Mouse (Mus musculus): Measurements from ENCODE around the gene Stpg3. TPM values are rescaled to one million over a fixed set of nuclear protein-coding genes. Genes with fewer than 3 reads are reported as not detected.

Stpg3 gene
- polyA plus RNA-seq, 1 experiment, result not detected

DNA sequence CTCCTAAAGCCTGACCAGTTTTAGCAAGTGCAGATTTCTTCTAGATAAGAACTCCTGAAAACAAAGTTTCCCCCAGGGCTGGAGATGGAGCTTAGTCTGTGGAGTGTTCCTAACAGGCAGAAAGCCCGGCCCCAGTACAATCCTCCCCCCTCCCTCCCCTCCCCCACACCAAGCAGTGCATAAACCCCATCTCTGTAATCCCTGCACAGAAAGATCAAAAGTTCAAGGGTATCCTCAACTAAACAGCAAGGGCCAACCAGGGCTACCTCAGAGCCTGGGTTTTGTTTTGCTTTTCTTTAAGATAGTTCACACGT is 45.8 kb downstream of the Stpg3 start:
- no peak overlapping the region for H3K9ac ChIP-seq (ENCODE audit: low read depth, poor library complexity, severe bottlenecking)
- H3K4me1 ChIP-seq (ENCODE audit: control insufficient read depth, insufficient read depth, low read length), result peaks cover 2% of the 10 kb centered on the region
- H3K36me3 ChIP-seq (ENCODE audit: control insufficient read depth, insufficient read depth, low read length, poor library complexity, severe bottlenecking), result no peaks in the 10 kb centered on the region
- no peaks in the 10 kb centered on the region for H3K9me3 ChIP-seq (replicated peaks; ENCODE audit: control insufficient read depth, insufficient read depth, low read length, poor library complexity, severe bottlenecking)
- no peak overlapping the region for H3K27ac ChIP-seq (ENCODE audit: insufficient read depth, low read length)
- no peak for TF ChIP-seq POLR2A (IDR thresholded peaks at IDR 0.05; ENCODE audit: insufficient read depth, low read length)
- TF ChIP-seq CTCF (IDR thresholded peaks at IDR 0.05; ENCODE audit: low read depth, low read length), result no peak
- no peak for TF ChIP-seq EP300 (IDR thresholded peaks at IDR 0.05; ENCODE audit: insufficient read depth, low read depth, low read length)
- no peaks in the 10 kb centered on the region for H3K27me3 ChIP-seq (ENCODE audit: control insufficient read depth, insufficient read depth, low read length, poor library complexity, severe bottlenecking)
- no peak overlapping the region for H3K4me3 ChIP-seq (ENCODE audit: low read depth, low read length)

DNA sequence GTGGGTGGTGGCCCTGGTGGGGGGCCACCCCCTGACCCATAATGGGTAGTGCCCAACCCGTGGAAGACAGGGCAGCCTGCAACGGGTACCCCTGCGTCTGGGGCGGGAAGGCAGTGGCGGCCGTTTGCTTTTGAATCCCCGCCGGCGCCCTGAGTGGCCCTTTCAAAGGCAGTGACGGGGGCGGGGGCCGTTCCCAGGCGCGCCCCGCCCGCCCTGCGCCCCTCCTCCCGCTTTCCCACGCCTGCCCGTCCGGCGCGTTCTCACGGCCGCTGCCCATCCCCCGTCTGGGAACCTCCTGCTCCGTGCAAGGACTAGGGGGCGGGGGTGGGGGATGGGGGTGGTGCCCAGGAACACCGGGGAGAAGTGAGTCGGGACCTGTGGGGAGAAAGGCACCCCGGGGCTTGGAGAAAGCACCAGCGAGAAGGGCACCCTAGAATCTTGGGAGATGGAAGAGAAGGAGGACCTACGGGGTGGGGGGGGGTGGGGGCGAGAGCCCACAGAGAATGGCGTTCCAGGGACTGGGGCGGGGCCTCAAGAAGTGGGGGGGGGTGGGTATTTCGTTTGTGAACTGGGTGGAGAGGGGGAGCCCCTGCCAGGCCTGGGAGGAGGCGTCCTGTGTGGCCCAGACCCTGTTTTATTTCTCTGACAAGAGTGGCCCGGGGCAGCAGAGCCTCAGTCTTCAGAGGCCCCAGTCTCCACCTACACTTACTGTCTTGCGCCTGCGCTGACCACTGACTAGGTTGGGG is 46.3 kb downstream of the Stpg3 start:
- H3K9me3 ChIP-seq (replicated peaks; ENCODE audit: control insufficient read depth, insufficient read depth, low read length, poor library complexity, severe bottlenecking), result no peaks in the 10 kb centered on the region
- H3K4me3 ChIP-seq (ENCODE audit: low read depth, low read length), result peak overlapping the region; percentile 13; the same call in 1 of the 2 replicates
- no peaks in the 10 kb centered on the region for H3K36me3 ChIP-seq (ENCODE audit: control insufficient read depth, insufficient read depth, low read length, poor library complexity, severe bottlenecking)
- H3K4me1 ChIP-seq (ENCODE audit: control insufficient read depth, insufficient read depth, low read length), result peaks cover 3% of the 10 kb centered on the region
- no peaks in the 10 kb centered on the region for H3K27me3 ChIP-seq (ENCODE audit: control insufficient read depth, insufficient read depth, low read length, poor library complexity, severe bottlenecking)
- H3K27ac ChIP-seq (ENCODE audit: insufficient read depth, low read length), result no peak overlapping the region
- TF ChIP-seq POLR2A (IDR thresholded peaks at IDR 0.05; ENCODE audit: insufficient read depth, low read length), result no peak
- TF ChIP-seq CTCF (IDR thresholded peaks at IDR 0.05; ENCODE audit: low read depth, low read length), result no peak
- TF ChIP-seq EP300 (IDR thresholded peaks at IDR 0.05; ENCODE audit: insufficient read depth, low read depth, low read length), result no peak
- peak overlapping the region; percentile 25; the same call in 1 of the 2 replicates for H3K9ac ChIP-seq (ENCODE audit: low read depth, poor library complexity, severe bottlenecking)

GRCm38 (mm10) chr2:25167481-25167880 is 47.0 kb downstream of the Stpg3 start:
- Histone ChIP-seq H3K36me3 (ENCODE audit: control insufficient read depth, insufficient read depth, low read length, poor library complexity, severe bottlenecking) (no peaks in the 10 kb centered on the region), H3K9me3 (replicated peaks; ENCODE audit: control insufficient read depth, insufficient read depth, low read length, poor library complexity, severe bottlenecking) (no peaks in the 10 kb centered on the region), H3K4me3 (ENCODE audit: low read depth, low read length) (peak overlapping the region; percentile 13; the same call in 1 of the 2 replicates), H3K27me3 (ENCODE audit: control insufficient read depth, insufficient read depth, low read length, poor library complexity, severe bottlenecking) (no peaks in the 10 kb centered on the region), H3K9ac (ENCODE audit: low read depth, poor library complexity, severe bottlenecking) (peak overlapping the region; percentile 25; the same call in 1 of the 2 replicates), H3K27ac (ENCODE audit: insufficient read depth, low read length) (no peak overlapping the region), H3K4me1 (ENCODE audit: control insufficient read depth, insufficient read depth, low read length) (peaks cover 4% of the 10 kb centered on the region)
- TF ChIP-seq POLR2A (IDR thresholded peaks at IDR 0.05; ENCODE audit: insufficient read depth, low read length) (no peak), EP300 (IDR thresholded peaks at IDR 0.05; ENCODE audit: insufficient read depth, low read depth, low read length) (no peak), CTCF (IDR thresholded peaks at IDR 0.05; ENCODE audit: low read depth, low read length) (no peak)

Other genes starting within 250 kb of the Stpg3 start
- gene Mrpl41, start 239.5 kb downstream of the Stpg3 start, polyA plus RNA-seq (2011; ENCODE audit: insufficient read depth, insufficient read length, low read depth, missing spikeins), result 33.7 and 37.4 TPM in 2 replicates
- 16.2 and 20.1 TPM in 2 replicates for gene Pnpla7, start 238.6 kb downstream of the Stpg3 start, polyA plus RNA-seq (2011; ENCODE audit: insufficient read depth, insufficient read length, low read depth, missing spikeins)
- gene Nsmf, start 160.3 kb downstream of the Stpg3 start, polyA plus RNA-seq (2011; ENCODE audit: insufficient read depth, insufficient read length, low read depth, missing spikeins), result 11.3 and 14.9 TPM in 2 replicates
- not detected in 2 replicates for gene Entpd8, start 134.3 kb downstream of the Stpg3 start, polyA plus RNA-seq (2011; ENCODE audit: insufficient read depth, insufficient read length, low read depth, missing spikeins)
- gene Noxa1, start 119.5 kb downstream of the Stpg3 start, polyA plus RNA-seq (2011; ENCODE audit: insufficient read depth, insufficient read length, low read depth, missing spikeins), result not detected in 2 replicates
- gene Nrarp, start 33.9 kb downstream of the Stpg3 start, polyA plus RNA-seq (2011; ENCODE audit: insufficient read depth, insufficient read length, low read depth, missing spikeins), result 9.8 and 10.2 TPM in 2 replicates
- 4.5 and 6.9 TPM in 2 replicates for gene Tor4a, start 17.8 kb downstream of the Stpg3 start, polyA plus RNA-seq (2011; ENCODE audit: insufficient read depth, insufficient read length, low read depth, missing spikeins)
- gene Nelfb, start 3.1 kb downstream of the Stpg3 start, polyA plus RNA-seq (2011; ENCODE audit: insufficient read depth, insufficient read length, low read depth, missing spikeins), result 36.1 and 41.0 TPM in 2 replicates
- gene Fam166a, start 4.1 kb upstream of the Stpg3 start, polyA plus RNA-seq (2011; ENCODE audit: insufficient read depth, insufficient read length, low read depth, missing spikeins), result 1.8 TPM in 1 of 2 replicates, not detected in the other
- gene Tubb4b, start 10.1 kb upstream of the Stpg3 start, polyA plus RNA-seq (2011; ENCODE audit: insufficient read depth, insufficient read length, low read depth, missing spikeins), result 605 and 629 TPM in 2 replicates
- gene Slc34a3, start 19.7 kb upstream of the Stpg3 start, polyA plus RNA-seq (2011; ENCODE audit: insufficient read depth, insufficient read length, low read depth, missing spikeins), result 1.0 and 1.1 TPM in 2 replicates
- gene Rnf224, start 22.1 kb upstream of the Stpg3 start, polyA plus RNA-seq (2011; ENCODE audit: insufficient read depth, insufficient read length, low read depth, missing spikeins), result 0.55 TPM in 1 of 2 replicates, not detected in the other
- gene Rnf208, start 27.6 kb upstream of the Stpg3 start, polyA plus RNA-seq (2011; ENCODE audit: insufficient read depth, insufficient read length, low read depth, missing spikeins), result 7.3 and 11.3 TPM in 2 replicates
- gene Cysrt1, start 27.8 kb upstream of the Stpg3 start, polyA plus RNA-seq (2011; ENCODE audit: insufficient read depth, insufficient read length, low read depth, missing spikeins), result not detected in 2 replicates
- not detected in 2 replicates for gene AL732309.1, start 32.2 kb upstream of the Stpg3 start, polyA plus RNA-seq (2011; ENCODE audit: insufficient read depth, insufficient read length, low read depth, missing spikeins)
- gene Tmem203, start 40.8 kb upstream of the Stpg3 start, polyA plus RNA-seq (2011; ENCODE audit: insufficient read depth, insufficient read length, low read depth, missing spikeins), result 7.6 and 7.7 TPM in 2 replicates
- gene Tprn, start 48.0 kb upstream of the Stpg3 start, polyA plus RNA-seq (2011; ENCODE audit: insufficient read depth, insufficient read length, low read depth, missing spikeins), result 12.3 and 16.9 TPM in 2 replicates
- gene Ssna1, start 57.8 kb upstream of the Stpg3 start, polyA plus RNA-seq (2011; ENCODE audit: insufficient read depth, insufficient read length, low read depth, missing spikeins), result 47.4 and 49.1 TPM in 2 replicates
- gene Anapc2, start 57.8 kb upstream of the Stpg3 start, polyA plus RNA-seq (2011; ENCODE audit: insufficient read depth, insufficient read length, low read depth, missing spikeins), result 72.4 and 76.0 TPM in 2 replicates
- not detected in 2 replicates for gene Tmem210, start 73.5 kb upstream of the Stpg3 start, polyA plus RNA-seq (2011; ENCODE audit: insufficient read depth, insufficient read length, low read depth, missing spikeins)
- gene Lrrc26, start 75.3 kb upstream of the Stpg3 start, polyA plus RNA-seq (2011; ENCODE audit: insufficient read depth, insufficient read length, low read depth, missing spikeins), result not detected in 2 replicates
- 2.7 and 4.2 TPM in 2 replicates for gene Grin1, start 104.5 kb upstream of the Stpg3 start, polyA plus RNA-seq (2011; ENCODE audit: insufficient read depth, insufficient read length, low read depth, missing spikeins)
- 45.6 and 57.3 TPM in 2 replicates for gene Man1b1, start 117.7 kb upstream of the Stpg3 start, polyA plus RNA-seq (2011; ENCODE audit: insufficient read depth, insufficient read length, low read depth, missing spikeins)
- gene Dpp7, start 141.7 kb upstream of the Stpg3 start, polyA plus RNA-seq (2011; ENCODE audit: insufficient read depth, insufficient read length, low read depth, missing spikeins), result 27.8 and 29.4 TPM in 2 replicates
- gene Uap1l1, start 151.0 kb upstream of the Stpg3 start, polyA plus RNA-seq (2011; ENCODE audit: insufficient read depth, insufficient read length, low read depth, missing spikeins), result 49.8 and 51.1 TPM in 2 replicates
- gene Sapcd2, start 157.7 kb upstream of the Stpg3 start, polyA plus RNA-seq (2011; ENCODE audit: insufficient read depth, insufficient read length, low read depth, missing spikeins), result 19.2 and 22.4 TPM in 2 replicates
- 4.2 and 5.6 TPM in 2 replicates for gene Entpd2, start 181.2 kb upstream of the Stpg3 start, polyA plus RNA-seq (2011; ENCODE audit: insufficient read depth, insufficient read length, low read depth, missing spikeins)
- 29.7 and 40.9 TPM in 2 replicates for gene Npdc1, start 184.7 kb upstream of the Stpg3 start, polyA plus RNA-seq (2011; ENCODE audit: insufficient read depth, insufficient read length, low read depth, missing spikeins)
- gene Fut7, start 208.6 kb upstream of the Stpg3 start, polyA plus RNA-seq (2011; ENCODE audit: insufficient read depth, insufficient read length, low read depth, missing spikeins), result not detected in 2 replicates
- 14.0 and 14.2 TPM in 2 replicates for gene Abca2, start 214.1 kb upstream of the Stpg3 start, polyA plus RNA-seq (2011; ENCODE audit: insufficient read depth, insufficient read length, low read depth, missing spikeins)
- gene Clic3, start 242.2 kb upstream of the Stpg3 start, polyA plus RNA-seq (2011; ENCODE audit: insufficient read depth, insufficient read length, low read depth, missing spikeins), result not detected in 2 replicates
- 3.7 and 5.7 TPM in 2 replicates for gene Paxx, start 246.5 kb upstream of the Stpg3 start, polyA plus RNA-seq (2011; ENCODE audit: insufficient read depth, insufficient read length, low read depth, missing spikeins)

Data from ES-Bruce4 (cell line).